Mouse (Mus musculus) olfactory bulb, adult 2 months (tissue): ENCODE results near the gene Cspg4.

Source experiments
- CTCF ChIP-seq: fragments of 200-500 bp; IDR thresholded peaks from 2 replicates; pipeline ENCODE4 v1.5.1; 2012; ENCODE audit warnings: low read depth, mild to moderate bottlenecking, low read length, moderate library complexity; ENCODE audit not compliant: insufficient read depth
- POLR2A ChIP-seq: fragments of 200-500 bp; IDR thresholded peaks from 2 replicates; pipeline ENCODE4 v1.6.1; 2012; ENCODE audit warnings: mild to moderate bottlenecking, low read depth, low read length, moderate library complexity; ENCODE audit not compliant: insufficient read depth

- TF ChIP-seq CTCF, result no peak
- TF ChIP-seq POLR2A, result no peak
These were observed 2.0 kb upstream of the Cspg4 start for GRCm38 (mm10) chr9:56862863-56863262.
